8 mouse cellular contexts compared by ENCODE assay signal in the genomic region with DNA sequence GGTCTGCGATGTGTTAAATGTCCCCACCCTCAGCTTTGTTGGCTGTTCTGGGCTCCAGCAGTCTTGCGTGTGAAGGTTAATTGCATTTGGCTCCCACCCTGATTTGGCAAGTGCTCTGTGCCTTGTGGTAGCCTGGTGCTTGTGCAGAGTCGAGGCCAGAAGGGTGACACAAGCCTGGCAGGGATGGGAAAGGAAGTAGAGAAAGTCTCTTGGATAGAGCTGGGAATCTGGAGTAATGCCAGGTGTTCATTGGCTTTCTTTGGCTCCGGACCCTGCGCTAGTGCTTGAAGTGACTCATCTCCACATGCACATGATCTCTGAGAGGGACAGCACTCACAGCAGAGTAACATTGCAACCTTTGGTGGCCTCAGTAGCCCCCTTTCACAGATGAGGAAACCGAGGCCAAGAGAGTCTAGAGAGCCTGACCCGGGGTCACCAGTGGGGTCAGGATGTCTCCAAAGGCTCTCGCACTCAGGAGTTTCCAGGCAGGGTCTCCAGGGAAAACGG.
DNase-seq lines count a peak whose midpoint lies in the region; ATAC-seq and TF ChIP-seq lines count a peak whose summit lies in the region.

No protein-coding gene starts in this region.

- H3K4me3 ChIP-seq in kidney, embryonic 14.5 days (ENCODE audit: low read length): peak overlapping the region; percentile 44
- H3K4me3 ChIP-seq in hindbrain, embryonic 14.5 days (replicated peaks; ENCODE audit: low read length): peak overlapping the region; percentile 51
- H3K4me3 ChIP-seq in limb, embryonic 14.5 days (replicated peaks; ENCODE audit: low read length): peak overlapping the region; percentile 45
- peak overlapping the region; percentile 49 for H3K4me3 ChIP-seq in neural tube, embryonic 15.5 days (replicated peaks)

- peak; percentile 40 for ATAC-seq in kidney, embryonic 14.5 days (ENCODE audit: low FRiP score, low TSS enrichment)
- ATAC-seq in hindbrain, embryonic 14.5 days (ENCODE audit: low FRiP score): peak; percentile 61
- ATAC-seq in limb, embryonic 14.5 days (ENCODE audit: low FRiP score, low read depth): 0 out of 2 replicates have a peak, but pooled peaks have one; percentile 7
- peak; percentile 65 for ATAC-seq in neural tube, embryonic 15.5 days (ENCODE audit: low FRiP score)

- 38% methylated on average over 9 of the region's 9 CpGs for WGBS in kidney, embryonic 14.5 days
- 38% methylated on average over 9 of the region's 9 CpGs for WGBS in hindbrain, embryonic 14.5 days
- WGBS in limb, embryonic 14.5 days: 40% methylated on average over 9 of the region's 9 CpGs
- 31% methylated on average over 9 of the region's 9 CpGs for WGBS in neural tube, embryonic 15.5 days

- H3K9me3 ChIP-seq in kidney, embryonic 14.5 days (ENCODE audit: control insufficient read depth, low read length): no peaks in the 10 kb centered on the region
- H3K9me3 ChIP-seq in hindbrain, embryonic 14.5 days (ENCODE audit: control insufficient read depth, low read length): no peaks in the 10 kb centered on the region
- no peaks in the 10 kb centered on the region for H3K9me3 ChIP-seq in limb, embryonic 14.5 days (ENCODE audit: control insufficient read depth, low read length)
- H3K9me3 ChIP-seq in neural tube, embryonic 15.5 days (replicated peaks): no peaks in the 10 kb centered on the region

- H3K4me1 ChIP-seq in kidney, embryonic 14.5 days (ENCODE audit: control insufficient read depth, insufficient read depth, low read length): no peaks in the 10 kb centered on the region
- peaks cover 3% of the 10 kb centered on the region for H3K4me1 ChIP-seq in hindbrain, embryonic 14.5 days (replicated peaks; ENCODE audit: control insufficient read depth, insufficient read depth, low read length)
- no peaks in the 10 kb centered on the region; the same call in 1 of the 2 replicates for H3K4me1 ChIP-seq in limb, embryonic 14.5 days (ENCODE audit: control insufficient read depth, insufficient read depth, low read length)
- peaks cover 17% of the 10 kb centered on the region for H3K4me1 ChIP-seq in neural tube, embryonic 15.5 days

- no peaks in the 10 kb centered on the region for H3K36me3 ChIP-seq in kidney, embryonic 14.5 days (ENCODE audit: control insufficient read depth, insufficient read depth, low read length)
- no peaks in the 10 kb centered on the region for H3K36me3 ChIP-seq in hindbrain, embryonic 14.5 days (replicated peaks; ENCODE audit: control insufficient read depth, insufficient read depth)
- no peaks in the 10 kb centered on the region for H3K36me3 ChIP-seq in limb, embryonic 14.5 days (ENCODE audit: control insufficient read depth, insufficient read depth, low read length)
- H3K36me3 ChIP-seq in neural tube, embryonic 15.5 days: no peaks in the 10 kb centered on the region

- no peak for DNase-seq in kidney, adult 9 months
- DNase-seq in cerebellum, adult 9-11 months: peak; percentile 77
- peak; percentile 16 to 24 for DNase-seq in gastrocnemius, adult 8-10 months (ENCODE audit: low spot score in 2 of 2)
- DNase-seq in hindbrain, embryonic 14.5 days (ENCODE audit: low spot score): peak; percentile 78
- peak; percentile 40 for DNase-seq in limb, embryonic 14.5 days (ENCODE audit: low spot score)
- DNase-seq in urinary bladder, adult 2 months (ENCODE audit: low spot score): no peak

- peak overlapping the region; percentile 57; the same call in 1 of the 2 replicates for H3K9ac ChIP-seq in kidney, embryonic 14.5 days (ENCODE audit: low read depth, low read length)
- H3K9ac ChIP-seq in hindbrain, embryonic 14.5 days: peak overlapping the region; percentile 74
- H3K9ac ChIP-seq in limb, embryonic 14.5 days (ENCODE audit: low read depth, low read length, severe bottlenecking): peak overlapping the region; percentile 62
- H3K9ac ChIP-seq in neural tube, embryonic 15.5 days (replicated peaks): peak overlapping the region; percentile 58

- no peaks in the 10 kb centered on the region; the same call in 1 of the 2 replicates for H3K27me3 ChIP-seq in kidney, embryonic 14.5 days (ENCODE audit: control insufficient read depth, insufficient read depth, low read length)
- no peaks in the 10 kb centered on the region for H3K27me3 ChIP-seq in hindbrain, embryonic 14.5 days (ENCODE audit: control insufficient read depth, insufficient read depth, low read length)
- H3K27me3 ChIP-seq in limb, embryonic 14.5 days (ENCODE audit: control insufficient read depth, insufficient read depth, low read length): no peaks in the 10 kb centered on the region
- no peaks in the 10 kb centered on the region; the same call in 1 of the 2 replicates for H3K27me3 ChIP-seq in neural tube, embryonic 15.5 days (replicated peaks)

- TF ChIP-seq POLR2A in limb, embryonic 14.5 days (IDR thresholded peaks at IDR 0.05; ENCODE audit: borderline replicate concordance, extremely low read depth, insufficient read depth, insufficient read length): no peak

- H3K4me2 ChIP-seq in kidney, embryonic 14.5 days (replicated peaks; ENCODE audit: low read depth, low read length): peak overlapping the region; percentile 81
- H3K4me2 ChIP-seq in hindbrain, embryonic 14.5 days (replicated peaks): peak overlapping the region; percentile 83
- H3K4me2 ChIP-seq in limb, embryonic 14.5 days (replicated peaks; ENCODE audit: low read depth, low read length, severe bottlenecking): peak overlapping the region; percentile 88
- H3K4me2 ChIP-seq in neural tube, embryonic 15.5 days: peak overlapping the region; percentile 90

- no peak overlapping the region for H3K27ac ChIP-seq in kidney, embryonic 14.5 days (ENCODE audit: low read depth, low read length)
- H3K27ac ChIP-seq in hindbrain, embryonic 14.5 days: peak overlapping the region; percentile 51
- H3K27ac ChIP-seq in limb, embryonic 14.5 days (replicated peaks; ENCODE audit: low read depth, low read length): no peak overlapping the region
- peak overlapping the region; percentile 74 for H3K27ac ChIP-seq in neural tube, embryonic 15.5 days (replicated peaks)

Comparison
In these comparisons a context has a peak if more than half of its experiments do, and no peak if none do; other contexts are left out.
1. ATAC-seq: peak in every context shown above with its lines; median percentile 65 in neural tube, embryonic 15.5 days; 61 in hindbrain, embryonic 14.5 days; 40 in kidney, embryonic 14.5 days; 7 in limb, embryonic 14.5 days.
2. H3K27ac ChIP-seq: peak in hindbrain, embryonic 14.5 days (single experiment) and neural tube, embryonic 15.5 days (single experiment); none in kidney, embryonic 14.5 days (single experiment) and limb, embryonic 14.5 days (single experiment).
3. DNase-seq: peak in cerebellum, adult 9-11 months (single experiment), gastrocnemius, adult 8-10 months (2 of 2), hindbrain, embryonic 14.5 days (single experiment) and limb, embryonic 14.5 days (single experiment); none in kidney, adult 9 months (single experiment) and urinary bladder, adult 2 months (single experiment).
4. Peak in every context shown above with its lines, with median percentiles within 50 percentile points of each other: H3K4me2 ChIP-seq, H3K4me3 ChIP-seq and H3K9ac ChIP-seq.